Mouse (Mus musculus): ENCODE measurements around the gene Gm20388. TPM values are rescaled to one million over a fixed set of nuclear protein-coding genes. Genes with fewer than 3 reads are reported as not detected.
A peak's percentile ranks its signal among the peaks of the same experiment; 100 is the strongest.

The Gm20388 gene
- total RNA-seq, 1 experiment = 27.0 TPM

- Histone ChIP-seq H3K36me3 (ENCODE audit: control insufficient read depth, insufficient read depth, low read length, poor library complexity, severe bottlenecking) (peaks cover under 1% of the 10 kb centered on the region; the same call in 1 of the 2 replicates), H3K4me3 (ENCODE audit: insufficient read depth in 1 of 2, low read depth in 1 of 2, low read length in 2 of 2, poor library complexity in 1 of 2, severe bottlenecking in 1 of 2) (peak overlapping the region; percentile 76 to 93), H3K9me3 (ENCODE audit: control insufficient read depth, insufficient read depth, low read depth, low read length) (no peaks in the 10 kb centered on the region), H3K4me1 (ENCODE audit: control insufficient read depth in 2 of 2, insufficient read depth in 2 of 2, low read length in 2 of 2, poor library complexity in 1 of 2) (peaks cover 5 to 38% of the 10 kb centered on the region in 2 experiments), H3K27ac (ENCODE audit: insufficient read depth, low read depth, low read length, poor library complexity, severe bottlenecking) (peak overlapping the region; percentile 87), H3K9ac (ENCODE audit: insufficient read depth, low read depth, low read length, poor library complexity, severe bottlenecking) (peak overlapping the region; percentile 94)
- no peak for DNase-seq (ENCODE audit: low read depth, low spot score)
- in situ Hi-C loops (cut with MboI; ENCODE audit: low sequenced_read_pairs in 2 of 2, unreplicated experiment in 2 of 2) = no loop called here
- TF ChIP-seq MAFK (IDR thresholded peaks at IDR 0.05; ENCODE audit: insufficient read depth, low read depth, low read length) (no peak), ZNF384 (IDR thresholded peaks at IDR 0.05; ENCODE audit: low read depth, low read length) (no peak), HCFC1 (IDR thresholded peaks at IDR 0.05; ENCODE audit: borderline replicate concordance, insufficient read depth, low read length) (no peak), CHD2 (IDR thresholded peaks at IDR 0.05; ENCODE audit: low read depth, low read length) (no peak), ZC3H11A (IDR thresholded peaks at IDR 0.05; ENCODE audit: borderline replicate concordance, low read depth, low read length) (no peak)
Observed at GRCm38 (mm10) chr8:120536306-120537206, 625.9 kb downstream of the Gm20388 start.

- in situ Hi-C loops (cut with MboI; ENCODE audit: low sequenced_read_pairs in 2 of 2, unreplicated experiment in 2 of 2) = no loop called here
- peak; percentile 74 for DNase-seq (ENCODE audit: low read depth, low spot score)
- H3K36me3 ChIP-seq (ENCODE audit: control insufficient read depth, insufficient read depth, low read length, poor library complexity, severe bottlenecking) = peaks cover 3% of the 10 kb centered on the region; the same call in 1 of the 2 replicates
- H3K9me3 ChIP-seq (ENCODE audit: control insufficient read depth, insufficient read depth, low read depth, low read length) = no peaks in the 10 kb centered on the region
- peaks cover 3 to 38% of the 10 kb centered on the region in 2 experiments for H3K4me1 ChIP-seq (ENCODE audit: control insufficient read depth in 2 of 2, insufficient read depth in 2 of 2, low read length in 2 of 2, poor library complexity in 1 of 2)
- H3K27ac ChIP-seq (ENCODE audit: insufficient read depth, low read depth, low read length, poor library complexity, severe bottlenecking) = peak overlapping the region; percentile 76
- H3K9ac ChIP-seq (ENCODE audit: insufficient read depth, low read depth, low read length, poor library complexity, severe bottlenecking) = peak overlapping the region; percentile 94
- peak overlapping the region; percentile 76 to 93 for H3K4me3 ChIP-seq (ENCODE audit: insufficient read depth in 1 of 2, low read depth in 1 of 2, low read length in 2 of 2, poor library complexity in 1 of 2, severe bottlenecking in 1 of 2)
- TF ChIP-seq HCFC1 (IDR thresholded peaks at IDR 0.05; ENCODE audit: borderline replicate concordance, insufficient read depth, low read length) (peak; percentile 27; the same call in 1 of the 2 replicates), ZC3H11A (IDR thresholded peaks at IDR 0.05; ENCODE audit: borderline replicate concordance, low read depth, low read length) (no peak), ZNF384 (IDR thresholded peaks at IDR 0.05; ENCODE audit: low read depth, low read length) (no peak)
Observed at GRCm38 (mm10) chr8:120537207-120537817, 626.7 kb downstream of the Gm20388 start.

- peak overlapping the region; percentile 76; the same call in 1 of the 2 replicates for H3K27ac ChIP-seq (ENCODE audit: insufficient read depth, low read depth, low read length, poor library complexity, severe bottlenecking)
- no peak for DNase-seq (ENCODE audit: low read depth, low spot score)
- in situ Hi-C loops (cut with MboI; ENCODE audit: low sequenced_read_pairs in 2 of 2, unreplicated experiment in 2 of 2) = no loop called here
- H3K9ac ChIP-seq (ENCODE audit: insufficient read depth, low read depth, low read length, poor library complexity, severe bottlenecking) = peak overlapping the region; percentile 84
- H3K4me3 ChIP-seq (ENCODE audit: insufficient read depth in 1 of 2, low read depth in 1 of 2, low read length in 2 of 2, poor library complexity in 1 of 2, severe bottlenecking in 1 of 2) = peak overlapping the region; percentile 76 to 93
- TF ChIP-seq CHD2 (IDR thresholded peaks at IDR 0.05; ENCODE audit: low read depth, low read length) (no peak), ZNF384 (IDR thresholded peaks at IDR 0.05; ENCODE audit: low read depth, low read length) (no peak), HCFC1 (IDR thresholded peaks at IDR 0.05; ENCODE audit: borderline replicate concordance, insufficient read depth, low read length) (no peak), MAFK (IDR thresholded peaks at IDR 0.05; ENCODE audit: insufficient read depth, low read depth, low read length) (no peak), ZC3H11A (IDR thresholded peaks at IDR 0.05; ENCODE audit: borderline replicate concordance, low read depth, low read length) (no peak)
- H3K9me3 ChIP-seq (ENCODE audit: control insufficient read depth, insufficient read depth, low read depth, low read length) = no peaks in the 10 kb centered on the region
- peaks cover 2 to 44% of the 10 kb centered on the region in 2 experiments; a peak in 3 of 4 replicates for H3K4me1 ChIP-seq (ENCODE audit: control insufficient read depth in 2 of 2, insufficient read depth in 2 of 2, low read length in 2 of 2, poor library complexity in 1 of 2)
- H3K36me3 ChIP-seq (ENCODE audit: control insufficient read depth, insufficient read depth, low read length, poor library complexity, severe bottlenecking) = peaks cover 3% of the 10 kb centered on the region; the same call in 1 of the 2 replicates
Observed at GRCm38 (mm10) chr8:120537818-120538396, 627.3 kb downstream of the Gm20388 start.

GRCm38 (mm10) chr8:120538397-120539240, 628.0 kb downstream of the Gm20388 start:
- peak; percentile 56 for DNase-seq (ENCODE audit: low read depth, low spot score)
- Histone ChIP-seq H3K9ac (ENCODE audit: insufficient read depth, low read depth, low read length, poor library complexity, severe bottlenecking) (peak overlapping the region; percentile 84), H3K4me1 (ENCODE audit: control insufficient read depth in 2 of 2, insufficient read depth in 2 of 2, low read length in 2 of 2, poor library complexity in 1 of 2) (peaks cover 2 to 44% of the 10 kb centered on the region in 2 experiments; a peak in 3 of 4 replicates), H3K36me3 (ENCODE audit: control insufficient read depth, insufficient read depth, low read length, poor library complexity, severe bottlenecking) (peaks cover 3% of the 10 kb centered on the region; the same call in 1 of the 2 replicates), H3K9me3 (ENCODE audit: control insufficient read depth, insufficient read depth, low read depth, low read length) (no peaks in the 10 kb centered on the region), H3K4me3 (ENCODE audit: insufficient read depth in 1 of 2, low read depth in 1 of 2, low read length in 2 of 2, poor library complexity in 1 of 2, severe bottlenecking in 1 of 2) (peak overlapping the region; percentile 76 to 93), H3K27ac (ENCODE audit: insufficient read depth, low read depth, low read length, poor library complexity, severe bottlenecking) (0 out of 2 replicates have a peak overlapping the region, but pooled peaks have one; percentile 76)
- in situ Hi-C loops (cut with MboI; ENCODE audit: low sequenced_read_pairs in 2 of 2, unreplicated experiment in 2 of 2) = no loop called here
- TF ChIP-seq HCFC1 (IDR thresholded peaks at IDR 0.05; ENCODE audit: borderline replicate concordance, insufficient read depth, low read length) (no peak), ZNF384 (IDR thresholded peaks at IDR 0.05; ENCODE audit: low read depth, low read length) (no peak), MAFK (IDR thresholded peaks at IDR 0.05; ENCODE audit: insufficient read depth, low read depth, low read length) (no peak), CHD2 (IDR thresholded peaks at IDR 0.05; ENCODE audit: low read depth, low read length) (no peak)
